Mouse (Mus musculus) forebrain, embryonic 12.5 days (tissue): ENCODE results near the gene Cuedc1. TPM values are rescaled to one million over a fixed set of nuclear protein-coding genes. Genes with fewer than 3 reads are reported as not detected.

ENCODE experiments used
- ATAC-seq: fragments of 200-750 bp; cut with Nextera tagmentation; 2 replicates; pipeline ENCODE4 v1.8.0; 2017; ENCODE audit warnings: moderate TSS enrichment; ENCODE audit not compliant: low FRiP score
- H3K27ac ChIP-seq: fragments of 300-500 bp; sonication (generic); 2 replicates; pipeline ENCODE4 v1.5.1; 2016; ENCODE audit warnings: mild to moderate bottlenecking
- H3K27me3 ChIP-seq: fragments of 300-500 bp; sonication (generic); 2 replicates; pipeline ENCODE4 v1.6.1; 2016; ENCODE audit warnings: mild to moderate bottlenecking
- H3K36me3 ChIP-seq: fragments of 300-500 bp; sonication (generic); replicated peaks from 2 replicates; pipeline ENCODE4 v1.6.1; 2016; ENCODE audit warnings: mild to moderate bottlenecking
- H3K4me1 ChIP-seq: fragments of 300-500 bp; sonication (generic); 2 replicates; pipeline ENCODE4 v1.6.1; 2016
- H3K4me2 ChIP-seq: fragments of 300-500 bp; sonication (generic); 2 replicates; pipeline ENCODE4 v1.6.1; 2016; ENCODE audit warnings: mild to moderate bottlenecking, moderate library complexity
- H3K4me3 ChIP-seq: fragments of 300-500 bp; sonication (generic); replicated peaks from 2 replicates; pipeline ENCODE4 v1.5.1; 2016; ENCODE audit warnings: mild to moderate bottlenecking
- H3K9ac ChIP-seq: fragments of 300-500 bp; sonication (generic); 2 replicates; pipeline ENCODE4 v1.6.1; 2016; ENCODE audit warnings: mild to moderate bottlenecking
- H3K9me3 ChIP-seq: fragments of 300-500 bp; sonication (generic); 2 replicates; pipeline ENCODE4 v1.6.1; 2016
- WGBS: fragments of 180-500 bp; shearing (Covaris S2); methylation state at CpG from one replicate; pipeline ENCODE4 v1.1.7; 2016; 5-methylcytosine and 5-hydroxymethylcytosine counted together
- polyA plus RNA-seq: library from polyadenylated mRNA; unstranded; fragments of >200 nt; fragmentation: Nextera tagmentation; extraction: Ambion mirVana; gene quantifications from 2 replicates; pipeline ENCODE4 v1.2.1, GENCODE M21; 2016

Gene Cuedc1
- polyA plus RNA-seq, 1 experiment from 2014 or later: 42.5 TPM

- 18% methylated on average over 32 of the region's 32 CpGs for WGBS
- no peak overlapping the region for H3K4me2 ChIP-seq
- no peak overlapping the region for H3K27ac ChIP-seq
- H3K27me3 ChIP-seq: peaks cover 24% of the 10 kb centered on the region
- no peaks in the 10 kb centered on the region for H3K9me3 ChIP-seq
- H3K9ac ChIP-seq: no peak overlapping the region
- H3K4me1 ChIP-seq: peaks cover 57% of the 10 kb centered on the region
- H3K4me3 ChIP-seq: no peak overlapping the region
- 0 out of 2 replicates have a peak, but pooled peaks cover 4% of the 10 kb centered on the region for H3K36me3 ChIP-seq
- no peak for ATAC-seq
Observed at GRCm38 (mm10) chr11:88169531-88170040, 71.7 kb downstream of the Cuedc1 start.

- 44% methylated on average over 3 of the region's 3 CpGs for WGBS
- no peak for ATAC-seq
- H3K4me1 ChIP-seq: peaks cover 52% of the 10 kb centered on the region
Observed at GRCm38 (mm10) chr11:88170606-88171005, 72.7 kb downstream of the Cuedc1 start.

GRCm38 (mm10) chr11:88171876-88172442 is 74.1 kb downstream of the Cuedc1 start:
- ATAC-seq: no peak
- Histone ChIP-seq H3K4me3 (no peak overlapping the region), H3K9me3 (no peaks in the 10 kb centered on the region), H3K4me1 (peaks cover 49% of the 10 kb centered on the region), H3K9ac (peak overlapping the region; percentile 30; the same call in 1 of the 2 replicates), H3K36me3 (peaks cover 6% of the 10 kb centered on the region), H3K27me3 (peaks cover 24% of the 10 kb centered on the region), H3K4me2 (no peak overlapping the region), H3K27ac (no peak overlapping the region)
- WGBS: 74% methylated on average over 15 of the region's 15 CpGs

More at GRCm38 (mm10) chr11:88170606-88171005, 72.7 kb downstream of the Cuedc1 start:
- no peak overlapping the region for H3K9ac ChIP-seq
- peaks cover 24% of the 10 kb centered on the region for H3K27me3 ChIP-seq
- no peak overlapping the region for H3K4me2 ChIP-seq
- H3K36me3 ChIP-seq: 0 out of 2 replicates have a peak, but pooled peaks cover 4% of the 10 kb centered on the region
- no peak overlapping the region for H3K27ac ChIP-seq
- H3K4me3 ChIP-seq: no peak overlapping the region
- no peaks in the 10 kb centered on the region for H3K9me3 ChIP-seq

GRCm38 (mm10) chr11:88172601-88173325 is 74.9 kb downstream of the Cuedc1 start:
- ATAC-seq: 0 out of 2 replicates have a peak, but pooled peaks have one; percentile 17
- Histone ChIP-seq H3K27ac (no peak overlapping the region), H3K9ac (peak overlapping the region; percentile 30; the same call in 1 of the 2 replicates), H3K4me2 (no peak overlapping the region), H3K27me3 (peaks cover 24% of the 10 kb centered on the region), H3K4me3 (no peak overlapping the region), H3K9me3 (no peaks in the 10 kb centered on the region), H3K36me3 (peaks cover 14% of the 10 kb centered on the region), H3K4me1 (peaks cover 49% of the 10 kb centered on the region)
- 33% methylated on average over 10 of the region's 10 CpGs for WGBS

GRCm38 (mm10) chr11:88173386-88174025 is 75.6 kb downstream of the Cuedc1 start:
- Histone ChIP-seq H3K36me3 (peaks cover 20% of the 10 kb centered on the region), H3K4me2 (no peak overlapping the region), H3K4me3 (no peak overlapping the region), H3K9ac (no peak overlapping the region), H3K27ac (no peak overlapping the region), H3K9me3 (no peaks in the 10 kb centered on the region), H3K4me1 (peaks cover 41% of the 10 kb centered on the region), H3K27me3 (peaks cover 24% of the 10 kb centered on the region)
- WGBS: 29% methylated on average over 9 of the region's 9 CpGs
- no peak for ATAC-seq

GRCm38 (mm10) chr11:88180467-88180958 is 82.7 kb downstream of the Cuedc1 start:
- H3K27ac ChIP-seq: peak overlapping the region; percentile 74
- H3K4me3 ChIP-seq: no peak overlapping the region
- no peak overlapping the region; the same call in 1 of the 2 replicates for H3K4me2 ChIP-seq
- peak; percentile 22; the same call in 1 of the 2 replicates for ATAC-seq
- no peaks in the 10 kb centered on the region for H3K27me3 ChIP-seq
- H3K36me3 ChIP-seq: peaks cover 40% of the 10 kb centered on the region
- 0 out of 2 replicates have a peak overlapping the region, but pooled peaks have one; percentile 2 for H3K9ac ChIP-seq
- no peaks in the 10 kb centered on the region for H3K9me3 ChIP-seq
- 9% methylated on average over 6 of the region's 6 CpGs for WGBS
- peaks cover 30% of the 10 kb centered on the region for H3K4me1 ChIP-seq

GRCm38 (mm10) chr11:88180959-88181619 is 83.2 kb downstream of the Cuedc1 start:
- H3K27ac ChIP-seq: peak overlapping the region; percentile 74
- peak; percentile 58 for ATAC-seq
- WGBS: 10% methylated on average over 15 of the region's 16 CpGs
- H3K4me3 ChIP-seq: no peak overlapping the region
- H3K36me3 ChIP-seq: peaks cover 40% of the 10 kb centered on the region
- 0 out of 2 replicates have a peak overlapping the region, but pooled peaks have one; percentile 2 for H3K9ac ChIP-seq
- H3K27me3 ChIP-seq: 0 out of 2 replicates have a peak, but pooled peaks cover under 1% of the 10 kb centered on the region
- no peak overlapping the region; the same call in 1 of the 2 replicates for H3K4me2 ChIP-seq
- peaks cover 33% of the 10 kb centered on the region for H3K4me1 ChIP-seq
- no peaks in the 10 kb centered on the region for H3K9me3 ChIP-seq

GRCm38 (mm10) chr11:88184632-88185180 is 86.8 kb downstream of the Cuedc1 start:
- H3K9ac ChIP-seq: no peak overlapping the region
- no peak overlapping the region for H3K27ac ChIP-seq
- WGBS: 85% methylated on average over 17 of the region's 17 CpGs
- ATAC-seq: no peak
- peaks cover 4% of the 10 kb centered on the region; the same call in 1 of the 2 replicates for H3K27me3 ChIP-seq
- H3K36me3 ChIP-seq: peaks cover 22% of the 10 kb centered on the region
- peaks cover 50% of the 10 kb centered on the region for H3K4me1 ChIP-seq
- H3K4me3 ChIP-seq: no peak overlapping the region
- no peaks in the 10 kb centered on the region for H3K9me3 ChIP-seq
- no peak overlapping the region for H3K4me2 ChIP-seq

- H3K4me3 ChIP-seq: no peak overlapping the region
Observed at GRCm38 (mm10) chr11:88186078-88186946, 88.5 kb downstream of the Cuedc1 start.

GRCm38 (mm10) chr11:88186947-88187243 is 89.0 kb downstream of the Cuedc1 start:
- WGBS: 36% methylated on average over 2 of the region's 2 CpGs
- Histone ChIP-seq H3K9me3 (no peaks in the 10 kb centered on the region), H3K9ac (peak overlapping the region; percentile 46), H3K4me1 (peaks cover 28% of the 10 kb centered on the region), H3K4me2 (peak overlapping the region; percentile 45), H3K36me3 (peaks cover 22% of the 10 kb centered on the region), H3K27me3 (peaks cover 19% of the 10 kb centered on the region), H3K4me3 (no peak overlapping the region), H3K27ac (peak overlapping the region; percentile 75)
- no peak for ATAC-seq

More at GRCm38 (mm10) chr11:88186078-88186946, 88.5 kb downstream of the Cuedc1 start:
- Histone ChIP-seq H3K9me3 (no peaks in the 10 kb centered on the region), H3K4me2 (no peak overlapping the region), H3K27me3 (peaks cover 13% of the 10 kb centered on the region), H3K27ac (peak overlapping the region; percentile 75), H3K4me1 (peaks cover 34% of the 10 kb centered on the region), H3K36me3 (peaks cover 22% of the 10 kb centered on the region), H3K9ac (no peak overlapping the region)
- no peak for ATAC-seq
- 61% methylated on average over 14 of the region's 14 CpGs for WGBS
